Mouse (Mus musculus): ENCODE measurements around the gene Gm6793.

Gm6793 gene

DNA sequence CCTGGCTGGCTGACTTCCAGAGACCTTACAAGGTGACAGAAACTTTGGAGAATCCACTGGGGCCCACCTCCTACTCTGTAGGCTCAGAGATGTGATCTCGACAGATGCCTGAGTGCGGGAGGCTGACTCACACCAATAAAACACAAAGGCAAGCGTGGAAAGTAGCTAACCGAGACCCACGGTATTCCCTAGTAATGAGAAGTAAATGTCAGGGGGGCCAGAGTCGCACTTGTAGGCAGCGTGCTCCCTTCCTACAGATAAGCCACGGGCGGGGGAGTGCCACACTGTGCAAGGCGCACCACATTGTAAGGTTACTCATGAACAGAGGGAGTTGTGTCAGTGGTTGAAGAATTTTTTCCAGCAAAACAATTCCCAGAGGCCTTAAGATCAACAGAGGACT is 30.3 kb downstream of the Gm6793 start:
- no peak for DNase-seq (ENCODE audit: low spot score)

DNA sequence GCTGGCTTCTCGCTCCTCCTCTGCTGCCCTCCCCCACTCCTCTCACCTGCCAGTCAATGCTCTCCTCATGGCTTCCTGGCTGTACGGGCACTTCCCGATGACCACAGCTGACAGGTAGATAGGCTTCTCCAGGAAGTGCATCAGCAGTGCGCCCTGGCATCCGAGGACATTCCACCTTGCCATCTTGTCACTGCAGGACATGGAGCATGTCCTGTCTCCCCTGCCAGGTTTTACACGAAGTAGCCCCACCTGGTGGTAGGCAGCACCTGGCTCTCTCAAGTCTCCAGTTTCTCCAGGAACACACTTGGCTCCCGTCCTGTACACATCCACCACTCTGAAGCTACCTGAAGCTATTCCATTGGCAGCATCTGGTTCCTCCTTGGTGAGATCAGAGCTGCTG is 32.7 kb downstream of the Gm6793 start:
- no peak for DNase-seq (ENCODE audit: low spot score)

DNA sequence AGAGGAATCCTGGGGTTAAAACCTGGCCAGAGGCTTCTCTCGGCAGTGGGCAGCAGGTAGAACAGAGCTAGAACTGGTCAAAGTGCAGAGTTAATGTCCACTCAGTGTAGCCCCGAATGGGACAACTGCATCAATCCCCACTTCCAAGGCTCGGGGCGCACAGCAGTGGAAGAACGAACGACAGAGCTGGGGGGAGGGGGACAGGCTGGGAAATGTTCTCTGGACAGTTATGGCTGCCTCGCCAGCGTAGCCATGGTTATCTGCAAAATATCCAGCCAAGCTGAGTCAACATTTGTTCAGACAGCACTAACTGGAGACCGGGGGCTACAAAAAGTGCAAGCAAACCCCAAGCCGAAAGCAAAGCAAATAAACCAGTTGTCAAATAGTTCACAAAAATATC is 36.7 kb downstream of the Gm6793 start:
- DNase-seq (ENCODE audit: low spot score), result no peak

DNA sequence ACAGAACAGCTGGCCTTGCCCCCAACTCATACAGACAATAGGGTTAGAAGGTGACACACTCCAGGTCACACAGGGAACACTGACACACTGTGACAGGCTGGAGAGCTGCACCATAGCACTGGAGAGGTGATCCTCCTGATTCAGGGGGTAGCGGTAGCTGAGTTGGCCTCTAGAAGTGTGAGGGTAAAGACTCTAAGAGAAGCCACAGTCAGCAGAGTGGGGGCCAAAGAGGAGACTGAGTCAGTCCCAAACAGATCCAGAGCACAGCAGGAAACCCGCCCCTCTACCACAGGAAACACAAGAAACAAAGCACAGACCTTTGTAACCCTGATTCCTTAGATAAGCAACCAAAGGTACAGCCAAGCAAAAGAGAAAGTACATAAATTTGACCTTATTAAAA is 38.5 kb downstream of the Gm6793 start:
- no peak for DNase-seq (ENCODE audit: low spot score)

DNA sequence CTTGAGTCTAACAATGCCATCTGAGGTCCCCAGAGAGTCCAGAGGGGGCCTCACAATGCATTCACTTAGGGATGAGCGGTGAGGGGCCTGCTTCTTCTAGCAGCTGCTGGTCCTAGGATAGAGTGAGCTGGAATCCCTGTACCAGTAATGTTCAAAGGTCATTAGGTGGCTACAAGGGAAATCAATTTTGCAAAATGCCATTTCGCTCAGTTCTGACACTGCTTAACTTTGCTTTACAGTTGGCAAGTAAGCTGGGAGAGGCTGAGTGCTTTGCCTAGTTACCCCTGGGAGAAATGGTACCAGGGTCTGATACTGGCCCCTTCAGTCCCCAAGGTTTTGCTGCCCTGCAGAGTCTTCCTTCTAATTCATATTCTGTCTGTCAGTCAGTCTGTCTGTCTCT is 39.1 kb downstream of the Gm6793 start:
- no peak for DNase-seq (ENCODE audit: low spot score)

DNA sequence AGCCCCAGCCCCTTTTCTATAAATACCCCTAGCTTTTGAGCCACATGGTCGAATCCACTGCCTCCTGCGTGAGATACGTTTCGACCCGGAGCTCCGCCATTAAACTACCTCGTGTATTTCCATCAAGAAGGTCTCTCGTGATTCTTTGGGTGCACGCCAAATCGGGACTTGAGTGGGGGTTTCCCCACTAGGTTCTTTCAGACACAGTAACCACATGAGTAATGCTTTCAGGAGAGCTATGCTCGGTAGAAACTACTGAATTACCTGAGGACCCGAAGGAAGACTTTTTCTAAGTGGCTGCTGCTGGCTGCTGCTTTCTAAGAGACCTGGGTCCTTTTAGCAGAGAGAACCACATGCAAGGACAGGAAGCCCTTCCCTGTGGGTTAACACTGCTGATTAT is 40.7 kb downstream of the Gm6793 start:
- no peak for DNase-seq (ENCODE audit: low spot score)

DNA sequence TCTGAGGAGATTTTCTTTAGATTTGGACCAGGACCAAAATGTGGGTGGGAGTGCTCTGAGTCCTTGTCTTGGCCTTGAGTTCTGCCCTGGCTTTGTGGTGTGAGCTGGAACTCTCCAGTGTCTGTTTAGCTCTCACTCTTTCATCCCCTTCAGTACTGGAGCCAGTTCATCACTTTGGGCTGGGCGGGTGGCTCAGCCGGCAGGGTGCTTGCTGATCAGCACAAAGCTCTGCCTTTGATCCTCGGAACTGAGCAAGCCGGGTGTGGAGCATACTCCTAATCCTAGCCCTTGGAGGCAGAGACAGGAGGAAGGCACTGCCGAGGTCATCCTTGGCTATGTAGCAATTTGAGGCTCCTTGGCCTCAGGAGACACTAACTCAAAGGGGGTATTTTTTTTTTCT is 45.8 kb downstream of the Gm6793 start:
- no peak for DNase-seq (ENCODE audit: low spot score)

DNA sequence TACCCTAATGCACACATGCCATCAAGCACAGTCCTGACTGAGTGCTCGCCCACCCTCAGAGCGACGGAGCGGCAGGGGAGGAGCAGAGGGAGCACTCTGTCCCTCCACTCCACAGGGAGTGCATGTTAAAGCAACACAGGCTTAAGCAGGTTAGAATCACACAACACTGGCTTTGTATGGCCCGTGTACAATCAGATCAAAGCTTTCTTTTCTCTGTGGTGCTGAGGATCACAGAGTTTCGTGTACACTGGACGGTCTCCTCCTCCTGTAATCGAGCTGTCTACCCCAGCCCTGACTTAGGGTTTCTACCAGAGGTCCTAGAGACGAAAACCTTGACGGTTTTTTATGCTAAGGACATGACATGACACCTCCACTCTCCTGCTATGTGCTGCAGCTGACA is 46.3 kb downstream of the Gm6793 start:
- no peak for DNase-seq (ENCODE audit: low spot score)

DNA sequence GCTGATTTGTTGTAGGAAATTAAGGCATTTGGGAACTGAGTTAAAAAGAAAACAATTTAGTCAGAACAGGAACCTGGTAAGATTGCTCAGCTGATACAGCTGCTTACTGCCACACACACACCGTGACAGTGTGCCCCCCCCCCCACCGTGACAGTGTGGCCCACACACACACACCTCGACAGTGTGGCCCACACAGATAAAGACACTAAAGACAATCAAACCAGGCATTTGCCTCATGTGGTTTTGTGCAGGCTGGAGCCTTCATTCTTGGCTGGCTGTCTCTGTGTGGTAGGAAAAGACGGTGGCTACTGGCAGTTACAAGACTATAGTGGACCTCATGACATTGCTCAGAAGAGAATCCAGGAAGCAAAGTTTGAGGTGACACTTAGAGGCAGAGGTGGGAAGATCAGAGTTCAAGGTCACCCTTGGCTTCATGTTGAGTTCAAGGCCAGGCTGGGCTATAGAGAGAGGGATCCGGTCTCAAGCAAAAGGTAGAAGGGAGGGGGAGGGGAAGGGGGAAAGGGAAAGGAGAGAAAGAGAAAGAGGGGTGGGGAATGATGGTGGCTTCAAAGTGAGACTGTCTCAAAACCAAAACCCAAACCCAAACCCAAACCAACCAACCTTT is 47.5 kb downstream of the Gm6793 start:
- no peak for DNase-seq (ENCODE audit: low spot score)

DNA sequence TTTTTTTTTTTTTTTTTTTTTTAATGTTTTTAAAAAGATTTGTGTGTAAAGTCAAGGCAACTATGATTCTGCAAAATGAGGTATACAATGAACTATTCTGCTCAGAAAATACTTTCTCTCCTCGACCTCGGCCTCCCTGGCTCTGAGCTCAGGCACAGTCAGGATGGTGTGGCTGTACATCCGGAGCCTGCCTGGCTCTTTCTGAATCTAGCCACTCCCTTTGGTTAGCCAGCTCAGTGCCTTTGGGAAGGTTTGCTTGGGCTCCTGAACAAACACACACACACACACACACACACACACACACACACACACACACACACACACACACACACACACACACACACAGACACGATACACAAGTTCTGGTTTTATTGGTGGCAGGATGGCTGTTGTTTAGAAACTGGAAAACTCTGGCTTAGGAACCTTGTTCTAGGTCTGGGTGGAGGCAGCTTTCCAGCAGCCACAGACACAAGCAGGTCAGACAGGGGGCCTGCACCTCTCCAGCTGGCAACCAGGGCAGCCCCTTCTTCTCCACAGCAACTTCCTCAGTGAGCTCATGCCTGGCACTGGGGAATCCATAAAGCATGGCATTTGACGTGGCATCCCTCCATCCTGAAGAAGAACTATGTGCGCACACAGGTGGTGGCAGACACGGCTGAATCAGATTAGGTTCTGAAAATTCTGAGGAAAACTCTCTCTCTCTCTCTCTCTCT is 49.8 kb downstream of the Gm6793 start:
- no peak for DNase-seq (ENCODE audit: low spot score)

DNA sequence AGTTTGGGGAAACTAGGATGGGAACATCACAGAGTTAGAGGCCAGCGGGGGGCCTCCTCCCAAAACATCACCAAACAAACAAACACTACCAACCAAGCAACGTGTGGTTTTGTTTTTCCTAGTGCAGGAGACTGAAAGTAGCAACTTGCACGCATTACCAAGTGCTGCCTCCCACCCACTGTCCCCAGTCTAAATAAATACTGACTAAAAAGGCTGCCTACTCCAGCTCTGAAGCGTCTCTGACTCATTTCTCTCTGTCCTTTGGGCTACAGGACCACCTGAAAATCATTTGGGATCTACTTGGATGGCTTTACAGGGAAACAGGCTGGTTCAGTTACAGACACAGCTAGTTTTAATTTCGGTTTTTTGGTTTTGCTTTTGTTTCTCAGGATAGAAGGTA is 50.5 kb downstream of the Gm6793 start:
- no peak for DNase-seq (ENCODE audit: low spot score)

DNA sequence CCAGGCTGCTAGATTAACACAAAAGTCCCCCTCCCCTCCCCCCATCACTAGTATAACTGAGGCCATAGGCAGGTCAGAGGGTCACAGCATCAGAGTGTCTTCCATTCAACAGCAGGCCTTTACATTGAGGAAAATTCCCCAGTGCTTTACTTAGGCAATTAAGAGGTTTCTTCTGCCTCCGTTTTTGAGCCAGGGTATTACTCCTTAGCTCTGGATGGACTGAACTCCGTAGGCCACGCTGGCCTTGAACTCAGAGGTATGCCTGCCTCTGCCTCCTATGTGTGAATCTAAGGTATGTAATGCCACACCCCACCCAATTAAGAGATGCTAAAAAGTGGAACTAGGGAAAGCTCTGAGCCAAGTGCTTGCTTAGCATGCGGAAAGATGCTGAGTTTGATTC is 51.3 kb downstream of the Gm6793 start:
- DNase-seq (ENCODE audit: low spot score), result no peak
